Mouse (Mus musculus): ENCODE results near the gene Foxk1. TPM values are rescaled to one million over a fixed set of nuclear protein-coding genes. Genes with fewer than 3 reads are reported as not detected.

Foxk1 gene
- polyA plus RNA-seq, 1 experiment = 19.4 TPM

- TF ChIP-seq CTCF (IDR thresholded peaks at IDR 0.05; ENCODE audit: extremely low read depth, insufficient read depth, low read length) (no peak), POLR2A (IDR thresholded peaks at IDR 0.05; ENCODE audit: extremely low read depth, insufficient read depth, low read length) (no peak)
- Histone ChIP-seq H3K4me3 (ENCODE audit: insufficient read depth, low read length) (no peak overlapping the region), H3K4me1 (ENCODE audit: control insufficient read depth, insufficient read depth, low read length) (peaks cover 7% of the 10 kb centered on the region; the same call in 1 of the 2 replicates), H3K27ac (ENCODE audit: insufficient read depth, low read length) (no peak overlapping the region)
Observed at GRCm38 (mm10) chr5:142415401-142415800, 14.1 kb downstream of the Foxk1 start.

- Histone ChIP-seq H3K27ac (ENCODE audit: insufficient read depth, low read length) (no peak overlapping the region), H3K4me3 (ENCODE audit: insufficient read depth, low read length) (no peak overlapping the region), H3K4me1 (ENCODE audit: control insufficient read depth, insufficient read depth, low read length) (peaks cover 9% of the 10 kb centered on the region; the same call in 1 of the 2 replicates)
- TF ChIP-seq CTCF (IDR thresholded peaks at IDR 0.05; ENCODE audit: extremely low read depth, insufficient read depth, low read length) (no peak), POLR2A (IDR thresholded peaks at IDR 0.05; ENCODE audit: extremely low read depth, insufficient read depth, low read length) (no peak)
Observed at GRCm38 (mm10) chr5:142416070-142416775, 14.9 kb downstream of the Foxk1 start.

GRCm38 (mm10) chr5:142417104-142417503 lies 15.8 kb downstream of the Foxk1 start:
- TF ChIP-seq CTCF (IDR thresholded peaks at IDR 0.05; ENCODE audit: extremely low read depth, insufficient read depth, low read length) (no peak), POLR2A (IDR thresholded peaks at IDR 0.05; ENCODE audit: extremely low read depth, insufficient read depth, low read length) (no peak)
- Histone ChIP-seq H3K27ac (ENCODE audit: insufficient read depth, low read length) (no peak overlapping the region), H3K4me3 (ENCODE audit: insufficient read depth, low read length) (no peak overlapping the region), H3K4me1 (ENCODE audit: control insufficient read depth, insufficient read depth, low read length) (peaks cover 7% of the 10 kb centered on the region; the same call in 1 of the 2 replicates)

- TF ChIP-seq POLR2A (IDR thresholded peaks at IDR 0.05; ENCODE audit: extremely low read depth, insufficient read depth, low read length) (no peak), CTCF (IDR thresholded peaks at IDR 0.05; ENCODE audit: extremely low read depth, insufficient read depth, low read length) (no peak)
- Histone ChIP-seq H3K4me1 (ENCODE audit: control insufficient read depth, insufficient read depth, low read length) (peaks cover 6% of the 10 kb centered on the region; the same call in 1 of the 2 replicates), H3K27ac (ENCODE audit: insufficient read depth, low read length) (no peak overlapping the region), H3K4me3 (ENCODE audit: insufficient read depth, low read length) (no peak overlapping the region)
Observed at GRCm38 (mm10) chr5:142417876-142418275, 16.6 kb downstream of the Foxk1 start.

GRCm38 (mm10) chr5:142418419-142418818 lies 17.1 kb downstream of the Foxk1 start:
- TF ChIP-seq CTCF (IDR thresholded peaks at IDR 0.05; ENCODE audit: extremely low read depth, insufficient read depth, low read length) = no peak
- no peak for TF ChIP-seq POLR2A (IDR thresholded peaks at IDR 0.05; ENCODE audit: extremely low read depth, insufficient read depth, low read length)
- Histone ChIP-seq H3K4me3 (ENCODE audit: insufficient read depth, low read length) (no peak overlapping the region), H3K4me1 (ENCODE audit: control insufficient read depth, insufficient read depth, low read length) (peaks cover 4% of the 10 kb centered on the region; the same call in 1 of the 2 replicates), H3K27ac (ENCODE audit: insufficient read depth, low read length) (no peak overlapping the region)

GRCm38 (mm10) chr5:142420317-142420716 lies 19.0 kb downstream of the Foxk1 start:
- TF ChIP-seq CTCF (IDR thresholded peaks at IDR 0.05; ENCODE audit: extremely low read depth, insufficient read depth, low read length) (no peak), POLR2A (IDR thresholded peaks at IDR 0.05; ENCODE audit: extremely low read depth, insufficient read depth, low read length) (no peak)
- Histone ChIP-seq H3K27ac (ENCODE audit: insufficient read depth, low read length) (no peak overlapping the region), H3K4me3 (ENCODE audit: insufficient read depth, low read length) (no peak overlapping the region), H3K4me1 (ENCODE audit: control insufficient read depth, insufficient read depth, low read length) (peaks cover 14% of the 10 kb centered on the region)

- no peak for TF ChIP-seq POLR2A (IDR thresholded peaks at IDR 0.05; ENCODE audit: extremely low read depth, insufficient read depth, low read length)
- Histone ChIP-seq H3K27ac (ENCODE audit: insufficient read depth, low read length) (no peak overlapping the region), H3K4me3 (ENCODE audit: insufficient read depth, low read length) (no peak overlapping the region), H3K4me1 (ENCODE audit: control insufficient read depth, insufficient read depth, low read length) (peaks cover 15% of the 10 kb centered on the region)
Observed at GRCm38 (mm10) chr5:142420920-142421319, 19.6 kb downstream of the Foxk1 start.

GRCm38 (mm10) chr5:142421886-142422285 lies 20.6 kb downstream of the Foxk1 start:
- TF ChIP-seq CTCF (IDR thresholded peaks at IDR 0.05; ENCODE audit: extremely low read depth, insufficient read depth, low read length) (no peak), POLR2A (IDR thresholded peaks at IDR 0.05; ENCODE audit: extremely low read depth, insufficient read depth, low read length) (no peak)
- Histone ChIP-seq H3K27ac (ENCODE audit: insufficient read depth, low read length) (no peak overlapping the region), H3K4me3 (ENCODE audit: insufficient read depth, low read length) (no peak overlapping the region), H3K4me1 (ENCODE audit: control insufficient read depth, insufficient read depth, low read length) (peaks cover 17% of the 10 kb centered on the region)

- TF ChIP-seq CTCF (IDR thresholded peaks at IDR 0.05; ENCODE audit: extremely low read depth, insufficient read depth, low read length) = no peak
- TF ChIP-seq POLR2A (IDR thresholded peaks at IDR 0.05; ENCODE audit: extremely low read depth, insufficient read depth, low read length) = no peak
- peaks cover 17% of the 10 kb centered on the region for H3K4me1 ChIP-seq (ENCODE audit: control insufficient read depth, insufficient read depth, low read length)
- H3K4me3 ChIP-seq (ENCODE audit: insufficient read depth, low read length) = no peak overlapping the region
- no peak overlapping the region for H3K27ac ChIP-seq (ENCODE audit: insufficient read depth, low read length)
Observed at GRCm38 (mm10) chr5:142423141-142423540, 21.8 kb downstream of the Foxk1 start.

GRCm38 (mm10) chr5:142423701-142424100 lies 22.4 kb downstream of the Foxk1 start:
- H3K27ac ChIP-seq (ENCODE audit: insufficient read depth, low read length) = no peak overlapping the region
- TF ChIP-seq CTCF (IDR thresholded peaks at IDR 0.05; ENCODE audit: extremely low read depth, insufficient read depth, low read length) (no peak), POLR2A (IDR thresholded peaks at IDR 0.05; ENCODE audit: extremely low read depth, insufficient read depth, low read length) (no peak)
- no peak overlapping the region for H3K4me3 ChIP-seq (ENCODE audit: insufficient read depth, low read length)
- peaks cover 17% of the 10 kb centered on the region for H3K4me1 ChIP-seq (ENCODE audit: control insufficient read depth, insufficient read depth, low read length)

Data from cortical plate, adult 2 months (tissue).